Mouse (Mus musculus) limb, embryonic 14.5 days (tissue): ENCODE data around the gene Pnmal1. TPM values are rescaled to one million over a fixed set of nuclear protein-coding genes. Genes with fewer than 3 reads are reported as not detected.
"Not testable (repeated sequence)": the region's sequence is repeated elsewhere in the genome, so short reads cannot be mapped to it uniquely, and the experiment has no call there.

ENCODE experiments used
- ATAC-seq: fragments of 200-750 bp; cut with Nextera tagmentation; 2 replicates; pipeline ENCODE4 v1.8.0; 2017; ENCODE audit warnings: low read depth, moderate number of reproducible peaks, moderate TSS enrichment; ENCODE audit not compliant: low FRiP score
- DNase-seq: peaks from one replicate; pipeline ENCODE4 v3.0.0-alpha.2; 2015; ENCODE audit warnings: low spot score
- H3K27ac ChIP-seq: fragments of 300-500 bp; sonication (generic); replicated peaks from 2 replicates; pipeline ENCODE4 v1.5.1; 2014; ENCODE audit warnings: low read depth, mild to moderate bottlenecking, low read length, moderate library complexity, mixed read lengths
- H3K27me3 ChIP-seq: fragments of 300-500 bp; sonication (generic); 2 replicates; pipeline ENCODE4 v1.6.1; 2014; ENCODE audit warnings: low read length, mixed read lengths; ENCODE audit not compliant: control insufficient read depth, insufficient read depth
- H3K36me3 ChIP-seq: fragments of 300-500 bp; sonication (generic); 2 replicates; pipeline ENCODE4 v1.6.1; 2014; ENCODE audit warnings: mild to moderate bottlenecking, low read length, moderate library complexity, mixed read lengths; ENCODE audit not compliant: control insufficient read depth, insufficient read depth
- H3K4me1 ChIP-seq: fragments of 300-500 bp; sonication (generic); 2 replicates; pipeline ENCODE4 v1.6.1; 2014; ENCODE audit warnings: antibody characterized with exemption, low read length, mixed read lengths; ENCODE audit not compliant: control insufficient read depth, insufficient read depth
- H3K4me2 ChIP-seq: fragments of 300-500 bp; sonication (generic); replicated peaks from 2 replicates; pipeline ENCODE4 v1.6.1; 2014; ENCODE audit warnings: low read depth, mild to moderate bottlenecking, low read length, moderate library complexity; ENCODE audit not compliant: severe bottlenecking
- H3K4me3 ChIP-seq: fragments of 300-500 bp; sonication (generic); replicated peaks from 2 replicates; pipeline ENCODE4 v1.5.1; 2014; ENCODE audit warnings: low read length
- H3K9ac ChIP-seq: fragments of 300-500 bp; sonication (generic); 2 replicates; pipeline ENCODE4 v1.6.1; 2014; ENCODE audit warnings: mild to moderate bottlenecking, low read depth, low read length, moderate library complexity; ENCODE audit not compliant: severe bottlenecking
- H3K9me3 ChIP-seq: fragments of 300-500 bp; sonication (generic); 2 replicates; pipeline ENCODE4 v1.6.1; 2016; ENCODE audit warnings: low read length; ENCODE audit not compliant: control insufficient read depth
- POLR2A ChIP-seq: fragments of 200-500 bp; IDR thresholded peaks from 2 replicates; pipeline ENCODE4 v1.8.0; 2012; ENCODE audit warnings: inconsistent platforms, mild to moderate bottlenecking, moderate library complexity, borderline replicate concordance; ENCODE audit not compliant: insufficient read depth, insufficient read length; ENCODE audit errors: extremely low read depth
- WGBS: fragments of 180-500 bp; shearing (Covaris S2); extraction: QIAGEN DNeasy Blood & Tissue Kit; methylation state at CpG from one replicate; pipeline ENCODE4 v1.1.7; 2014; 5-methylcytosine and 5-hydroxymethylcytosine counted together
- polyA plus RNA-seq, 2 experiments: library from polyadenylated mRNA; depleted of rRNA in 1 of 2; stranded (reverse) in 1 of 2; unstranded in 1 of 2; fragments of >200 nt; fragmentation: Nextera tagmentation in 1 of 2; extraction: Ambion mirVana in 1 of 2; gene quantifications; 2 replicates each; pipeline versions ENCODE4 v1.2.1 to v1.2.3; 2012 to 2014

Gene Pnmal1
- polyA plus RNA-seq, 2 experiments: 0.43 to 0.49 TPM

DNA sequence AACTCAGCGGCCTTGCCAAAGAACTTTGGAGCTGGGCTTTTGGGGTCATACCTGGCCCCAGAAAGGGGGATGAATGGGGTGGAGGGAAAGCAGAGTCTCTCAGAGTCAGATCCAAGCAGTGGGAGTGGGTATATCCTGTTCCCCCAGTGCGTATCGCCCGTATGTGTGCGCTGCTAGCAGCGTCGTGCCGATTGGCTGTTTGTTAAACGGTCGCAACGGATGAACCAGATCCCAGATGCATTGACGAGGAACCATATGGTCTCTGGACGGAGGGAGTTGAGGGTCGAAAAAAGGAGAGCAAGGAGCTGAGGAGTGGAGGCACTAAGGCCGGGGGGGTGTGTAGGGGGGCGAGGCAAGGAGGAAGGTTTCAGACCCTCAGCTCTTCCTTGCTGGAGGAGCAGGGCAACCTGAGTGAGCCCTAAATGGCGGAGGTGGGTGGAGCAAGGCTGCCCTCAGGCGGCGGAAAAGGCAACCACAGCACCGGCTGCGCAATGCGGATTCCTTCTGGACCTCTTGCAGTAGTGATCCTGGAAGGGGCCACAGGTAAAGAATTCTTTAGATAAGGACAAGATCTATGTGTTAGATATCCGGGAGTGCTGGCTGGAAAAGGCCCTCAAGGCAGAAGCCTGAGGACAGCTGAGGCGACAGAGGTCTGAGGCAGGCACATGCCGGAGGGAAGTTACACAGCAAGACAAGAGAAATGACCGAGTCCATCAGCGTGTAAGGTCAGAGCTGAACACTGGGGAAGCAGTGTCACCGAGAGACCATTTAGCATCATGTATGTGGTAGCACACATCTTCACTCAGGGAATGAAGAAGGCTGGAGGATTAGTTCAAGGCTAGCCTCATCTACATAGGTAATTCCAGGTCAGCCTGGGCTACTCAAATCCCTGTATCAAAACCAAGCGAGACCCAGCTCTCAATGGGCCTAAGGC, 9.3 kb upstream of the Pnmal1 start:
- 12% methylated on average over 29 of the region's 29 CpGs for WGBS
- H3K4me2 ChIP-seq: peak overlapping the region; percentile 43
- peak; percentile 30; the same call in 1 of the 2 replicates for ATAC-seq
- peak overlapping the region; percentile 26 for H3K4me3 ChIP-seq
- peak; percentile 82 for DNase-seq
- H3K36me3 ChIP-seq: no peaks in the 10 kb centered on the region
- H3K9ac ChIP-seq: peak overlapping the region; percentile 34; the same call in 1 of the 2 replicates
- no peaks in the 10 kb centered on the region for H3K9me3 ChIP-seq
- H3K27me3 ChIP-seq: peaks cover 31% of the 10 kb centered on the region
- H3K4me1 ChIP-seq: peaks cover 35% of the 10 kb centered on the region
- no peak for TF ChIP-seq POLR2A
- H3K27ac ChIP-seq: no peak overlapping the region

DNA sequence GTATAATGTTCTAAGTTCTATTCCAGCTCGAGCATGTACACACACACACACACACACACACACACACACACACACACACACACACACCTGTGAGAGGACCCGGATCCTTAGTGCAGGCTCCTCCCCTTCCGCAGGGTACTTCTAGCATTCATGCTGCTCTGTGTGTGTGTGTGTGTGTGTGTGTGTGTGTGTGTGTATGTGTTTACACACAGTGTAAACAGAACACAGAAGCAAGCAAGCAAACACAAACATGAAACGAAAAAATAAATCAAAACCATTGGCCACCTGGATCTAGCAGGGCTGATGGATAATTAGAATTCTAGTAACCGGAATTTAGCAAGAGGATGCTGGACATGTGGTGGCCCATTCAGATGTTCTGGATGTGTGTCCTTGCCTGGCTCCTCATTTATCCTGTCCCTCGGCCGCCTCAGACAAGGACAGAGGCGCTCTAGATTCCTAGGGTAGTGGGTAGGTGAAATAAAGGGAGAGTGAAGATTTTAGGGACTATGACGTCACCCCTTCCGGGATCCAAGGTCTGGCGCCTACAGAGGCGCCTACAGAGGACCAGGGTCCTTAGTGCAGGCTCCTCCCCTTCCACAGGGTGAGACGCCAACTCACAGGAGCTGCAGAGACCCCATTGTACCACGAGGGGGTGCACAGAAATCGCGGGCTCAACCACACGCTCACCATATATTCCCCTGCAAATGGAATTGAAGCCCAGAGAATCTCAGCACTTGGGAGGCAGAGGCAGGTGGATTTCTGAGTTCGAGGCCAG, 8.4 kb upstream of the Pnmal1 start:
- no peak for TF ChIP-seq POLR2A
- Histone ChIP-seq H3K9me3 (no peaks in the 10 kb centered on the region), H3K9ac (no peak overlapping the region), H3K4me3 (no peak overlapping the region), H3K4me1 (peaks cover 29% of the 10 kb centered on the region), H3K4me2 (no peak overlapping the region), H3K36me3 (no peaks in the 10 kb centered on the region), H3K27ac (no peak overlapping the region), H3K27me3 (peaks cover 23% of the 10 kb centered on the region)
- peak; percentile 66 for ATAC-seq
- WGBS: 23% methylated on average over 18 of the region's 18 CpGs
- DNase-seq: peak; percentile 80

DNA sequence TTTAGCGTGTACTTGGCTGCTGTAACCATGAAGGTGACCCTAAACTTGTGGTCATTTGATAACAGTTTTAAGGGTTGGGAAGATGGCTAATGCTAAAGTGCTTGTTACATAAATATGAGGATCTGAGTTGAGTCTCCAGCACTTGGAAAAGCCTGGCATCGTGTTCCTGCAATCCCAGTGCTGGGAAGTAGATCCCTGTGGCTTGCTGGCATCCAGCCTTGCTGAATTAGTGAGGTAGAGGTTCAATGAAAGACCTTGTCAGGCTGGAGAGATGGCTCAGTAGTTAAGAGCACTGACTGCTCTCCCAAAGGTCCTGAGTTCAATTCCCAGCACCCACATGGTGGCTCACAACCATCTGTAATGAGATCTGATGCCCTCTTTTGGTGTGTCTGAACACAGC, 5.7 kb upstream of the Pnmal1 start:
- H3K27ac ChIP-seq, H3K4me1 ChIP-seq, H3K4me2 ChIP-seq, H3K27me3 ChIP-seq, H3K9me3 ChIP-seq, H3K4me3 ChIP-seq, ATAC-seq, H3K9ac ChIP-seq, H3K36me3 ChIP-seq, DNase-seq: not testable (repeated sequence)
- WGBS: 64% methylated on average over 2 of the region's 2 CpGs

DNA sequence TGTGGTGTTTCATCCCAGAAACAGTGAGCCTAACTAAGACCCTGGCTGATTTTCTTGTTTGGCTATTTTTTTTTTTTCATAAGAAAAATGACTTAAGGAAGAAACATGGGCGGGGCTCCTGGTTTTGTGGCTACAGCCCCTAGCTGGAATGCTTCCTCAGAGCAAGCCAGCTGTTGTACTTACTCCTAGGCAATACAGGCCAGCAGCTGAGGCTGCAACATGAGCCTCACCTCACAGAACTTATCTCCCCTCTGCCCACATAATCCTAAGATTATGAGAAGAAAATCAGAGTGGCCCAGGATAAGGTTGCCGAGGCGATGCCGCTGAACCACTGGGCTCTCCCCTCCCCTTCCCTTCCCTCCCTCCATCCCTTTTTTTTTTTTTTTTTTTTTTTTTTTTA, 3.8 kb upstream of the Pnmal1 start:
- no peaks in the 10 kb centered on the region for H3K4me1 ChIP-seq
- no peaks in the 10 kb centered on the region for H3K36me3 ChIP-seq
- no peak for TF ChIP-seq POLR2A
- H3K27me3 ChIP-seq: no peaks in the 10 kb centered on the region
- no peak for DNase-seq
- peak; percentile 29; the same call in 1 of the 2 replicates for ATAC-seq
- no peak overlapping the region for H3K4me3 ChIP-seq
- no peak overlapping the region for H3K27ac ChIP-seq
- H3K9me3 ChIP-seq: no peaks in the 10 kb centered on the region
- 78% methylated on average over 4 of the region's 4 CpGs for WGBS
- H3K4me2 ChIP-seq: no peak overlapping the region
- H3K9ac ChIP-seq: no peak overlapping the region

DNA sequence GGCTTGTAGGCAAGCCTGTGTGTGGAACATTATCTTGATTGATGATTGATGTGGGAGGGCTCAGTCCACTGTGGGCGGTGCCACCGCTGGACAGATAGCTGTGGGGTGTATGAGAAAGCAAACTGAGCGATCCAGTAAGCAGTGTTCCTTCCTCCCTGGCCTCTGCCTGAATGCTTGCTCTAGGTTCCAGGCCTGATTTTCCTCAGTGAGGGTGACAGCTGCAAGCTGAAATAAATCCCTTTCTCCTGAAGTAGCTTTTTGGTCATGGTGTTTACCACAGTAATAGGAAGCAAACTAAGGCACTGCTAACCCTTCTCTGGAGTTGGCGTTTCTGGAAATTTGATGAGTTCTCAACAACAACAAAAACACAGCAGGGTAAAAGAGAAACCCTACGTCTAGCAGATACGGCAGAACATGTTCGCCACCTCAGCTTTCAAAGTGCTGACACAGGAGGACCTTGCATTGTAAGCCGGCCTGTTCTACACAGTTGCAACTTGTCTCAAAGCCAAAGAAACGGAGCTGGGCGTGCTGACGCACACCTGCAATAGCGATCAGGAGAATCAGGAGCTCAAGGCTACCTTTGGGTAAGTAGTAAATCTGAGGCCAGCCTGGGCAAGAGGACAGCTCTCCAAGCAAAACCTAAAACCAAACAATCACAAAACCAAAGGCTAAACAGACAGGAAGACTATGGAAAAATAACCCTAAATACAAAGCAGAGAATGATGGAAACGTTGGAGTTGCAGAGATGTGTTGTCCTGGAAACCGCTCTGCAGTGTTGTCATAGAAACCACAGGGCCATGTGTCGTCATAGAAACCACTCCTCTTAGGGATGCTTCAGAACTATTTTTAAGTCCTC, 2.8 kb upstream of the Pnmal1 start:
- Histone ChIP-seq H3K9me3 (no peaks in the 10 kb centered on the region), H3K27me3 (no peaks in the 10 kb centered on the region), H3K27ac (no peak overlapping the region), H3K36me3 (no peaks in the 10 kb centered on the region), H3K4me2 (no peak overlapping the region), H3K9ac (no peak overlapping the region), H3K4me1 (no peaks in the 10 kb centered on the region), H3K4me3 (no peak overlapping the region)
- no peak; the same call in 1 of the 2 replicates for ATAC-seq
- 58% methylated on average over 15 of the region's 15 CpGs for WGBS
- DNase-seq: no peak
- no peak for TF ChIP-seq POLR2A
